ENCODE assay signal across 17 mouse cellular contexts in genomic region chr1:38777500-38777899, GRCm38 (mm10). TPM values are rescaled to one million over a fixed set of nuclear protein-coding genes. Genes with fewer than 3 reads are reported as not detected.
DNase-seq lines count a peak whose midpoint lies in the region; ATAC-seq and TF ChIP-seq lines count a peak whose summit lies in the region.
"Had no signal": no experiment of that assay in that cellular context is flagged by ENCODE, and none has a peak within 500 bp of the region (broad histone marks: within the 10 kb centered on the region; RNA-seq: fewer than 3 reads in every experiment).

No protein-coding gene starts in this region.

- H3K36me3 ChIP-seq in thymus, adult 2 months (ENCODE audit: control insufficient read depth, insufficient read depth, low read length), result no peaks in the 10 kb centered on the region
- H3K36me3 ChIP-seq: liver, embryonic 13.5 days had no signal

- no peak overlapping the region for H3K27ac ChIP-seq in thymus, adult 2 months (ENCODE audit: control insufficient read depth, insufficient read depth, low read length)
- H3K27ac ChIP-seq: left cerebral cortex, adult 2 months; liver, embryonic 13.5 days; stomach, postnatal 0 days had no signal

- peaks cover 3% of the 10 kb centered on the region for H3K4me1 ChIP-seq in thymus, adult 2 months (replicated peaks; ENCODE audit: control insufficient read depth, insufficient read depth, low read length)
- H3K4me1 ChIP-seq: liver, embryonic 13.5 days had no signal

- TF ChIP-seq CTCF in thymus, adult 2 months (IDR thresholded peaks at IDR 0.05; ENCODE audit: borderline replicate concordance, control insufficient read depth, extremely low read depth, insufficient read depth, low read length, poor library complexity), result no peak

- no peak overlapping the region for H3K4me3 ChIP-seq in thymus, adult 2 months (ENCODE audit: control insufficient read depth, insufficient read depth, low read length)
- H3K4me3 ChIP-seq: left cerebral cortex, adult 2 months; liver, embryonic 13.5 days had no signal

- WGBS in thymus, adult 2 months, result 14% methylated on average over 7 of the region's 7 CpGs

- TF ChIP-seq POLR2A in thymus, adult 2 months (IDR thresholded peaks at IDR 0.05; ENCODE audit: control insufficient read depth, extremely low read depth, insufficient read depth, low read length, poor library complexity), result no peak

- H3K27me3 ChIP-seq in thymus, adult 2 months (ENCODE audit: control insufficient read depth, insufficient read depth, low read length), result no peaks in the 10 kb centered on the region
- H3K27me3 ChIP-seq: liver, embryonic 13.5 days had no signal

- peak; percentile 6 for DNase-seq in thymus, adult 2 months
- no peak for DNase-seq in thymus, postnatal 36 days
- DNase-seq in c-Kit-positive CD71-negative TER-119-negative erythroid progenitor cells, embryonic 14.5 days (ENCODE audit: low read depth), result peak; percentile 59
- peak; percentile 16 for DNase-seq in thymus, postnatal 25 days
- no peak for DNase-seq in urinary bladder, adult 18-20 months (ENCODE audit: low spot score in 2 of 2)
- DNase-seq in gastrocnemius, adult 8-10 months (ENCODE audit: low spot score in 2 of 2), result no peak
- no peak for DNase-seq in frontal cortex, postnatal 10 days (ENCODE audit: low spot score in 2 of 2)
- DNase-seq: adrenal gland, postnatal 10 days; heart, postnatal 14 days; liver, embryonic 13.5 days; lung, postnatal 36 days; right cerebral cortex, postnatal 14 days had no signal

- ATAC-seq in megakaryocyte-erythroid progenitor cell, adult 5-6 weeks (replicated peaks; ENCODE audit: low FRiP score, low TSS enrichment, poor library complexity, severe bottlenecking), result peak; percentile 48; the same call in 1 of the 2 replicates
- ATAC-seq: intestine, postnatal 0 days; midbrain, embryonic 16.5 days had no signal

RNA-seq across cellular contexts. Expression of gene Lonrf2, which starts 59.0 kb away (rescaled TPM):
- 0.46 and 0.47 TPM in 2 replicates for polyA plus RNA-seq in thymus, adult 2 months (2012; rRNA removed)
- 0.79 and 2.3 TPM in 2 replicates for total RNA-seq in megakaryocyte-erythroid progenitor cell, adult 5-6 weeks (2014; fragmentation: Nextera tagmentation)
- 0.30 and 1.8 TPM in 2 replicates for total RNA-seq in megakaryocyte-erythroid progenitor cell, adult 5-6 weeks (2017)
- total RNA-seq in gastrocnemius, adult 8-10 months (2022), result under 1 TPM; 0.31 to 0.51 (median 0.32) TPM

Comparison
In these comparisons a context has a peak if more than half of its experiments do, and no peak if none do; other contexts are left out.
1. DNase-seq: peak in thymus, adult 2 months (single experiment), c-Kit-positive CD71-negative TER-119-negative erythroid progenitor cells, embryonic 14.5 days (single experiment) and thymus, postnatal 25 days (single experiment); none in thymus, postnatal 36 days (0 of 2), urinary bladder, adult 18-20 months (0 of 2), gastrocnemius, adult 8-10 months (0 of 2) and frontal cortex, postnatal 10 days (0 of 2).